Mouse (Mus musculus) megakaryocyte, embryonic 14.5 days (primary cell): Measurements from ENCODE around the gene Hist1h2bh. TPM values are rescaled to one million over a fixed set of nuclear protein-coding genes. Genes with fewer than 3 reads are reported as not detected.
"Not testable (repeated sequence)": the region's sequence is repeated elsewhere in the genome, so short reads cannot be mapped to it uniquely, and the experiment has no call there.

Source experiments
- H3K27me3 ChIP-seq: replicated peaks from 2 replicates; pipeline ENCODE3; 2012; ENCODE audit warnings: inconsistent platforms
- H3K36me3 ChIP-seq: replicated peaks from 2 replicates; pipeline ENCODE3; 2012; ENCODE audit warnings: low read length, inconsistent platforms, mixed read lengths
- H3K4me1 ChIP-seq: 2 replicates; pipeline ENCODE4 v1.6.1; 2012; ENCODE audit warnings: inconsistent platforms
- H3K4me3 ChIP-seq: replicated peaks from 2 replicates; pipeline ENCODE3; 2012; ENCODE audit warnings: moderate library complexity, mild to moderate bottlenecking, inconsistent platforms
- H3K9me3 ChIP-seq: 2 replicates; pipeline ENCODE4 v1.6.1; 2012; ENCODE audit warnings: inconsistent platforms
- FLI1 ChIP-seq: IDR thresholded peaks from 2 replicates; pipeline ENCODE4 v1.6.1; 2012; ENCODE audit warnings: low read length, inconsistent platforms, mixed read lengths
- GATA1 ChIP-seq: IDR thresholded peaks from 3 replicates; pipeline ENCODE4 v1.6.1; 2012; ENCODE audit warnings: mixed read lengths, low read length, inconsistent platforms, borderline replicate concordance
- polyA plus RNA-seq: library from polyadenylated mRNA; stranded (reverse); fragments of >175 nt; gene quantifications from 2 replicates; pipeline ENCODE4 v1.2.3, GENCODE M21; 2012; ENCODE audit warnings: low replicate concordance; ENCODE audit not compliant: insufficient read depth

Gene Hist1h2bh
- polyA plus RNA-seq, 1 experiment, result 1.4 TPM

- TF ChIP-seq FLI1 (no peak), GATA1 (no peak)
- H3K27me3 ChIP-seq, result no peaks in the 10 kb centered on the region
- H3K4me1 ChIP-seq, result peaks cover 57% of the 10 kb centered on the region
- H3K36me3 ChIP-seq, result no peaks in the 10 kb centered on the region
- peak overlapping the region; percentile 88 for H3K4me3 ChIP-seq
- H3K9me3 ChIP-seq, result no peaks in the 10 kb centered on the region
Observed at GRCm38 (mm10) chr13:23582219-23583056, 39.2 kb upstream of the Hist1h2bh start.

GRCm38 (mm10) chr13:23581408-23582218, 38.4 kb upstream of the Hist1h2bh start, which contains the start of gene Hist1h4d:
Hist1h4d (plus strand) TSS chr13:23581598.
- Histone ChIP-seq H3K27me3 (no peaks in the 10 kb centered on the region), H3K4me1 (peaks cover 59% of the 10 kb centered on the region), H3K9me3 (no peaks in the 10 kb centered on the region), H3K36me3 (no peaks in the 10 kb centered on the region), H3K4me3 (peak within 1 kb of the TSS; percentile 88)
- TF ChIP-seq FLI1 (no peak), GATA1 (no peak)

GRCm38 (mm10) chr13:23577835-23578234, 34.6 kb upstream of the Hist1h2bh start:
- Histone ChIP-seq H3K27me3 (no peaks in the 10 kb centered on the region), H3K36me3 (no peaks in the 10 kb centered on the region), H3K9me3 (no peaks in the 10 kb centered on the region), H3K4me1 (peaks cover 50% of the 10 kb centered on the region), H3K4me3 (no peak overlapping the region)
- TF ChIP-seq GATA1, result no peak
- no peak for TF ChIP-seq FLI1

- Histone ChIP-seq H3K4me1 (peaks cover 50% of the 10 kb centered on the region), H3K27me3 (no peaks in the 10 kb centered on the region), H3K9me3 (no peaks in the 10 kb centered on the region), H3K36me3 (no peaks in the 10 kb centered on the region), H3K4me3 (peak overlapping the region; percentile 89)
- TF ChIP-seq GATA1 (no peak), FLI1 (no peak)
Observed at GRCm38 (mm10) chr13:23576906-23577639, 33.9 kb upstream of the Hist1h2bh start.

- Histone ChIP-seq H3K4me1 (peaks cover 44% of the 10 kb centered on the region), H3K9me3 (no peaks in the 10 kb centered on the region), H3K4me3 (peak overlapping the region; percentile 89), H3K36me3 (no peaks in the 10 kb centered on the region), H3K27me3 (no peaks in the 10 kb centered on the region)
- TF ChIP-seq FLI1, result no peak
Observed at GRCm38 (mm10) chr13:23576351-23576881, 33.2 kb upstream of the Hist1h2bh start.

GRCm38 (mm10) chr13:23575864-23576313, 32.7 kb upstream of the Hist1h2bh start:
- peaks cover 38% of the 10 kb centered on the region for H3K4me1 ChIP-seq
- H3K4me3 ChIP-seq, result peak overlapping the region; percentile 89
- not testable (repeated sequence) for H3K27me3 ChIP-seq, H3K9me3 ChIP-seq, H3K36me3 ChIP-seq

- no peaks in the 10 kb centered on the region for H3K9me3 ChIP-seq
Observed at GRCm38 (mm10) chr13:23575271-23575851, 32.2 kb upstream of the Hist1h2bh start, which contains the start of gene Hist1h3d. Hist1h3d (plus strand) TSS chr13:23575763.

GRCm38 (mm10) chr13:23574546-23575170, 31.5 kb upstream of the Hist1h2bh start:
- not testable (repeated sequence) for H3K9me3 ChIP-seq, H3K27me3 ChIP-seq, H3K36me3 ChIP-seq
- Histone ChIP-seq H3K4me1 (peaks cover 35% of the 10 kb centered on the region), H3K4me3 (peak overlapping the region; percentile 81)

More at GRCm38 (mm10) chr13:23575271-23575851, 32.2 kb upstream of the Hist1h2bh start, which contains the start of gene Hist1h3d:
- Histone ChIP-seq H3K27me3 (no peaks in the 10 kb centered on the region), H3K4me1 (peaks cover 33% of the 10 kb centered on the region), H3K36me3 (no peaks in the 10 kb centered on the region), H3K4me3 (peak within 1 kb of the TSS; percentile 89)
- TF ChIP-seq FLI1 (no peak), GATA1 (no peak)

GRCm38 (mm10) chr13:23573898-23574524, 30.8 kb upstream of the Hist1h2bh start, which contains the start of the genes Hist1h2bf and Hist1h2ad:
Hist1h2bf (minus strand) TSS chr13:23574196.
Hist1h2ad (plus strand) TSS chr13:23574381.
- H3K27me3 ChIP-seq, H3K9me3 ChIP-seq: not testable (repeated sequence)
- H3K4me1 ChIP-seq, result peaks cover 38% of the 10 kb centered on the region

GRCm38 (mm10) chr13:23573034-23573897, 30.1 kb upstream of the Hist1h2bh start:
- not testable (repeated sequence) for H3K27me3 ChIP-seq, H3K36me3 ChIP-seq, H3K9me3 ChIP-seq
- H3K4me1 ChIP-seq, result peaks cover 38% of the 10 kb centered on the region
- H3K4me3 ChIP-seq, result peak overlapping the region; percentile 90

More at GRCm38 (mm10) chr13:23573898-23574524, 30.8 kb upstream of the Hist1h2bh start, which contains the start of the genes Hist1h2bf and Hist1h2ad:
- H3K4me3 ChIP-seq, result peak within 1 kb of the TSS; percentile 90
- not testable (repeated sequence) for H3K36me3 ChIP-seq
